ENCODE assay signal across 8 mouse cellular contexts in the genomic region with DNA sequence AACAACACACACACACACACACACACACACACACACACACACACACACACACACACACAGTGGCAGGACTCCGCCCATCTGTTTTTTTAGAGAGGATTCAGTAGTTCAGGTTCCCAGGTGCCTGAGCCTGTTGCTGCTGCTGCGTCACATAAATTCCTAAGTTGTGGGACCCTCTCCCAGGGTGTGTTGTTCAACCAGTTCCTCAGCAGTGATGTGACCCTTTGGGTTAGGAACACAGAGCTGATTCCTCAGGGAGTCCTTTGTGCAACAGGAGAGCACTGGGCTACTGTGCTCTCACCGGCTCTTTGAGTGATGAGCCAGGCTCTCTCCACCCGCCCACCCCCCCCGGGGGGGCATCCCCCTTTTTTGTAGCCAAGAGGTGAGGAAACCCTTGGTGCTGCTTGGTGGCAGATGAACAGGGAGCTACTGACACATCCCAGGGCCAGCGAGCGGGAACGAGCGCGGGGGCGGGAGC. TPM values are rescaled to one million over a fixed set of nuclear protein-coding genes. Genes with fewer than 3 reads are reported as not detected.
DNase-seq lines count a peak whose midpoint lies in the region; ATAC-seq and TF ChIP-seq lines count a peak whose summit lies in the region.
"Had no signal": no experiment of that assay in that cellular context is flagged by ENCODE, and none has a peak within 500 bp of the region (broad histone marks: within the 10 kb centered on the region; RNA-seq: fewer than 3 reads in every experiment).

Pde4b (plus strand) TSS at position 453 of the 475 bp plus-strand sequence.

- intact Hi-C loops in left cerebral cortex, postnatal 4 days (cut with DNase I): no loop called here

- TF ChIP-seq POLR2A in thymus, adult 2 months (IDR thresholded peaks at IDR 0.05; ENCODE audit: control insufficient read depth, extremely low read depth, insufficient read depth, low read length, poor library complexity): no peak

- TF ChIP-seq CTCF in thymus, adult 2 months (IDR thresholded peaks at IDR 0.05; ENCODE audit: borderline replicate concordance, control insufficient read depth, extremely low read depth, insufficient read depth, low read length, poor library complexity): no peak

- H3K27ac ChIP-seq in thymus, adult 2 months (ENCODE audit: control insufficient read depth, insufficient read depth, low read length): no peak within 1 kb of the TSS
- H3K27ac ChIP-seq in embryonic facial prominence, embryonic 11.5 days (replicated peaks; ENCODE audit: low read depth, low read length): no peak within 1 kb of the TSS
- no peak within 1 kb of the TSS for H3K27ac ChIP-seq in heart, embryonic 16.5 days (ENCODE audit: low read length)
- peak within 1 kb of the TSS; percentile 75 for H3K27ac ChIP-seq in neural tube, embryonic 15.5 days (replicated peaks)

- WGBS in thymus, adult 2 months: 16% methylated on average over 11 of the region's 11 CpGs
- WGBS in embryonic facial prominence, embryonic 11.5 days: 10% methylated on average over 11 of the region's 11 CpGs
- WGBS in heart, embryonic 16.5 days: 11% methylated on average over 11 of the region's 11 CpGs
- 15% methylated on average over 11 of the region's 11 CpGs for WGBS in neural tube, embryonic 15.5 days

- H3K36me3 ChIP-seq in thymus, adult 2 months (ENCODE audit: control insufficient read depth, insufficient read depth, low read length): no peaks in the 10 kb centered on the region
- no peaks in the 10 kb centered on the region for H3K36me3 ChIP-seq in embryonic facial prominence, embryonic 11.5 days (replicated peaks; ENCODE audit: control insufficient read depth, insufficient read depth, low read depth, low read length)
- H3K36me3 ChIP-seq in heart, embryonic 16.5 days (ENCODE audit: control insufficient read depth, insufficient read depth): no peaks in the 10 kb centered on the region
- H3K36me3 ChIP-seq in neural tube, embryonic 15.5 days: no peaks in the 10 kb centered on the region

- no peak within 1 kb of the TSS for H3K4me3 ChIP-seq in thymus, adult 2 months (ENCODE audit: control insufficient read depth, insufficient read depth, low read length)
- peak within 1 kb of the TSS; percentile 45 for H3K4me3 ChIP-seq in embryonic facial prominence, embryonic 11.5 days (ENCODE audit: low read depth, low read length)
- peak within 1 kb of the TSS; percentile 58 for H3K4me3 ChIP-seq in heart, embryonic 16.5 days (ENCODE audit: low read length)
- H3K4me3 ChIP-seq in neural tube, embryonic 15.5 days (replicated peaks): peak within 1 kb of the TSS; percentile 64
- H3K4me3 ChIP-seq: erythroblast, embryonic 14.5 days had no signal

- no peaks in the 10 kb centered on the region; the same call in 1 of the 2 replicates for H3K27me3 ChIP-seq in thymus, adult 2 months (ENCODE audit: control insufficient read depth, insufficient read depth, low read length)
- H3K27me3 ChIP-seq in embryonic facial prominence, embryonic 11.5 days (ENCODE audit: control insufficient read depth, insufficient read depth, low read length): peaks cover 10% of the 10 kb centered on the region; the same call in 1 of the 2 replicates
- H3K27me3 ChIP-seq in heart, embryonic 16.5 days (ENCODE audit: control insufficient read depth, insufficient read depth, low read length): peaks cover 26% of the 10 kb centered on the region
- peaks cover 5% of the 10 kb centered on the region for H3K27me3 ChIP-seq in neural tube, embryonic 15.5 days (replicated peaks)

- H3K4me1 ChIP-seq in thymus, adult 2 months (replicated peaks; ENCODE audit: control insufficient read depth, insufficient read depth, low read length): no peaks in the 10 kb centered on the region
- no peaks in the 10 kb centered on the region; the same call in 1 of the 2 replicates for H3K4me1 ChIP-seq in embryonic facial prominence, embryonic 11.5 days (ENCODE audit: control insufficient read depth, insufficient read depth, low read length)
- peaks cover 2% of the 10 kb centered on the region; the same call in 1 of the 2 replicates for H3K4me1 ChIP-seq in heart, embryonic 16.5 days (ENCODE audit: control insufficient read depth, insufficient read depth, low read length)
- peaks cover 20% of the 10 kb centered on the region for H3K4me1 ChIP-seq in neural tube, embryonic 15.5 days

- peak; percentile 73 for ATAC-seq in embryonic facial prominence, embryonic 11.5 days (replicated peaks; ENCODE audit: insufficient number of reproducible peaks, low FRiP score, low TSS enrichment, low read depth)
- ATAC-seq in heart, embryonic 16.5 days (replicated peaks; ENCODE audit: extremely low read depth, insufficient read depth, low FRiP score): no peak
- no peak for ATAC-seq in neural tube, embryonic 15.5 days (ENCODE audit: low FRiP score)

- H3K4me2 ChIP-seq in embryonic facial prominence, embryonic 11.5 days (ENCODE audit: low read depth, low read length): peak within 1 kb of the TSS; percentile 93
- peak within 1 kb of the TSS; percentile 97 for H3K4me2 ChIP-seq in heart, embryonic 16.5 days (ENCODE audit: low read depth, low read length)
- peak within 1 kb of the TSS; percentile 87 for H3K4me2 ChIP-seq in neural tube, embryonic 15.5 days

- no peak for DNase-seq in thymus, adult 2 months
- no peak for DNase-seq in thymus, postnatal 36 days
- DNase-seq in embryonic facial prominence, embryonic 11.5 days (ENCODE audit: low spot score): peak; percentile 26
- no peak for DNase-seq in left cerebral cortex, postnatal 4 days
- DNase-seq in right cerebral cortex, postnatal 10 days (ENCODE audit: low spot score in 2 of 2): no peak

- H3K9ac ChIP-seq in embryonic facial prominence, embryonic 11.5 days (replicated peaks; ENCODE audit: low read length): peak within 1 kb of the TSS; percentile 37
- peak within 1 kb of the TSS; percentile 11 for H3K9ac ChIP-seq in heart, embryonic 16.5 days (ENCODE audit: low read length)
- peak within 1 kb of the TSS; percentile 73 for H3K9ac ChIP-seq in neural tube, embryonic 15.5 days (replicated peaks)

- H3K9me3 ChIP-seq in embryonic facial prominence, embryonic 11.5 days (replicated peaks; ENCODE audit: control insufficient read depth, low read length): no peaks in the 10 kb centered on the region
- no peaks in the 10 kb centered on the region for H3K9me3 ChIP-seq in heart, embryonic 16.5 days (replicated peaks; ENCODE audit: control insufficient read depth, low read length)
- H3K9me3 ChIP-seq in neural tube, embryonic 15.5 days (replicated peaks): no peaks in the 10 kb centered on the region

RNA-seq across cellular contexts. Expression of gene Pde4b, which starts in this region (rescaled TPM):
- 20.5 and 21.1 TPM in 2 replicates for polyA plus RNA-seq in thymus, adult 2 months (2012; rRNA removed)
- polyA plus RNA-seq in embryonic facial prominence, embryonic 11.5 days (2014; fragmentation: Nextera tagmentation; extraction: Ambion mirVana): 10.3 and 11.4 TPM in 2 replicates
- polyA plus RNA-seq in heart, embryonic 16.5 days (2015; fragmentation: Nextera tagmentation; extraction: Ambion mirVana): 28.4 and 29.4 TPM in 2 replicates
- total RNA-seq in left cerebral cortex, postnatal 4 days (2021): 10 to 100 TPM; 55.3 to 61.4 TPM
- polyA plus RNA-seq in neural tube, embryonic 15.5 days (2015; fragmentation: Nextera tagmentation; extraction: Ambion mirVana): 38.9 and 40.9 TPM in 2 replicates

Comparison
In these comparisons a context has a peak if more than half of its experiments do, and no peak if none do; other contexts are left out.
1. H3K9ac ChIP-seq: peak in every context shown above with its lines; median percentile 73 in neural tube, embryonic 15.5 days; 37 in embryonic facial prominence, embryonic 11.5 days; 11 in heart, embryonic 16.5 days.